Mouse (Mus musculus): ENCODE data around the gene Strip1.

Strip1 gene

DNA sequence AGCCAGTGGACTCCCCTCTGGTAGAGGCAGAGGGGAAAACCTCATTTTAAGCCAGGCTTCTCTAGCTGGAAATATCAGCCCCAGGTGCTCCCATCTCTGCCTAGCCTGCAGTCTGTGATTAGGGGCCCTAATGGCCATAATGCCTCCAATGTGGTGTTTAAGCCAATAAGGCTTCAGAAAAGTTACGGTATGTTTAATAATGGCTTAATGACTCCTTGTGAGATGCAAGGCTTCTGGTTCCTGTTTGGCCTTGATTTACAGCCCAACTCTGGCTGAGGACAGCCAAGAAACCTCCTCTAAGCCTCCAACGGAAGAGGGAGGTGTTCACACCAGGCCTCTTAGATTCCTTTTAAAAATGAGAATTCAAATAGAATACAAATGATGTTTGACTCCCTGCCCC lies 37.9 kb downstream of the Strip1 start:
- no peak for DNase-seq (ENCODE audit: low read depth, low spot score)

DNA sequence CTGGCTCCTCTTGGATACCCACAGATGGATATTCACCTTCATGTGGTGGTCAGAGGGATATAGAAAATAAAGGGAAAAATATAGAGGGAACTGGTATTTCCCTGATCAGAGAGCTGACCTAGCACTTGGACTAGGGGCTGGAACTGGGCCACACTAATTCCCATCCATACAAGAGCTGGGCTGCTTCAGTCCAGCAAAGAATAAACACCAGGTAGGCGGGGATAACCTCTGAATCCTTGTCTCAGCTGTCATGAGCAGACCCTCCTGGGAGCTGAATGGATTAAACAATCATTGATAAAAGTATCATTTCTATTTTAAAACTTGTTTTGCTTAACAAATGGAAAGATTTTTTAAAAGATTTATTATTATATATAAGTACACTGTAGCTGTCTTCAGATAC lies 39.9 kb downstream of the Strip1 start:
- no peak for DNase-seq (ENCODE audit: low read depth, low spot score)

DNA sequence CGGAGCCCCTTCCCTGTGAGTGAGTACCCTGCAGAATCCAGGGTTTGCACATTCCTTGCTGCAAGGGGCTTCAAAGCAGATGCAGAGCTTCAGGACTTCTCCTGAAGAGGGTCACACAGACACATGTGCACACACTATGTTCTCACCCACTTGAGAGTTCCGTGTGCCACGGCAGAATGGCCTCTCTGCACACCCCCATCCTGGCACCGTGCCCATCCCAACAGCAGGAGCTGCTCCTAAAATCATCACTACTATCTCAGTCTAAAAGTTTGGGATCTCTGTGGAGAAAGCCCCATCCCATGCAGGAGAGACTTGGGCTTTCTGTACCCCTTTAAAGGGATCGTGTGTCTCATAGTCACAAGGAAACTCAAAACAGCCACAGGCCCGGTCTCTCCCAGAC lies 45.0 kb downstream of the Strip1 start:
- DNase-seq (ENCODE audit: low read depth, low spot score) = no peak

DNA sequence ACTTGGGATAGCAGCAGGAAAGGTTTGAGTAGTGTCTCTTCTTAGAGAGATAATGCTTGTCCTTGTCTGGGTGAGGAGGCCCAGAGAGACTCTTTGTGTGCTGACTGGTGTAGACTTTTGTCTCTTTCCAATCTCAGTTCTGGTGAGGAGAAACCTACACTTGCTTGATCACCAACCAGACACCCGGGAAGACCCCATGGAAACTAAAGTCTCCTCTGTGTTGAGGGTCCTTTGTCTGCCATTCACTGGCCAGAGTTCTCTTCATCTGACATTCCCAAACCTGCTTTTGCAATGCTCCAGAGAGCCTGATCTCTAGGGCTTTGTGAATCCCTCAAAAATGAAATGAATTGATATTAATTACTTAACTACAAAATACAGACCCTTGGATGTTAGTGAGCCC lies 47.6 kb downstream of the Strip1 start:
- no peak for DNase-seq (ENCODE audit: low read depth, low spot score)

DNA sequence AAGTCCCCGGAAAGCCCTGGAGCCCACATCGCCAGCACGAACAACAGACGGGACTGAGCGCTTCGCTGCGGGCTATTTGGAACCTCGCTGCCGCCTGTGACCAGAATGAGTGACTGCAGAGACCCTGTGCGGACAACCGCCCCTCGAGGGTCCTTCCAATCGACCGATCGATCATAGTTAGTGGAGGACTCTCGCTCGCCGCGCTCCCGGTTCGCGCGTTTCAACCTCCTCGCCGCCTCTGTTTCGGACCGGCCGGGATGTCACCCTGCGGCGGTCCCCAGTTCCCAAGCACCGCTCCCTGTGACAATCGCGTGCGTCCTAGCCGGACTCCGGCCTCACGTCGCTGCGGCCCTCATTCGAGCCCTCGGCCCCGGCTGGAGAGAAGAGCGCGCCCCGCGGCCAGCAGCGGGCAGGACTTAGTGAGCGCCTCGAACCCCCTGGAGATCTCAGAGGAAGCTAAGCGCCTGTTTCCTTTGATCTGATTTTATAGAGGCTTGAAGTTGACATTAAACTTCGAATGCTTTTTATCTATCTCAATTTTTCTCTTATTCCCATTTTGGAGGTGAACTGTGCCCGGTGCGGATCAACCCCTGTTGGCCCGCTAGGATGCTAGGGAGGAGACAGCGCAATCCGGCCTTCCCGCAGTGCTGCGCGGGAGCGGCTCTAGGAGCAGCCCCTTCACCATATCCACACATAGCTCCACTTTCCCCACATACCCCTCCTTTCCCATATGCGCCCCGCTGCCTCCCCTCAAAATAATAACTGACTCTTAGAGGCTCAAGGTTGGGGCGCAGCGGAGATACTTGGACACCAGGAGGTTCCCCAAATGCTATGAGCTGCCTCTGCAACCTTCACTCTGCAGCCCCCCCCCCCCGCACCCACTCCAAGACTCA lies 48.4 kb downstream of the Strip1 start:
- DNase-seq (ENCODE audit: low read depth, low spot score) = peak; percentile 16

DNA sequence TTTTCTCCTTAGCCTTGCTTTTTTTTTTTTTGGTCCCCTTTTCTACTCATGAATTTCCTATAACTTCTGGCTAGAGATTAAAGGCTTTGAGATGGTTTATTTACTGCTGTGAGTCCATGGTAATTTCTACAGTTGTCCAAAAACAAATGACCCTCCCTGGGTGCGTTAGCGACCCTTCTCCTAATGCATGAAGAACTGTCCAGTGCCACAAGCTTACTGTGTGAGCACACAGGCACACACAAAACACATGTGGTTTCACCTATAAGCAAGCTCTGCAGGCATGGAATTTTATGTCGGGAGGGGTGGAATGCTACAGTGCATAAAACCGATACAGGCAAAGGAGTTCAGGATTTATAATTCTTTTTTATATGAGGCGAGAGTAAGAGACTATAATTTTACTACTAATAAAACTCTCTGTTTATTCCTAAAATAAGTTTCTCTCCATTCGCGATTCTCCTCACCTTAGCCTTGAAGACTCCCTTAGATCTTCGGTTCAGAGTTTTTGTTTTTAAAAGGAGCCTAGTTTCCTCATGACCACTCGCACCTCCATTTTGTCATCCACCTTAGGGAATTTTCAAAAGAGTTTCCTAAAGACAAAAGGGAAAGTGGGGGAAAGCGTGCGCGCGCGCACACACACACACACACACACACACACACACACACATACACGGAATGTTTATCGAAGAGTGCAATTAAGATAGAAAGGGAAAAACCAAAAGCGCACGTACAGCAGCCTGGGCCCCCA lies 49.2 kb downstream of the Strip1 start:
- no peak for DNase-seq (ENCODE audit: low read depth, low spot score)

DNA sequence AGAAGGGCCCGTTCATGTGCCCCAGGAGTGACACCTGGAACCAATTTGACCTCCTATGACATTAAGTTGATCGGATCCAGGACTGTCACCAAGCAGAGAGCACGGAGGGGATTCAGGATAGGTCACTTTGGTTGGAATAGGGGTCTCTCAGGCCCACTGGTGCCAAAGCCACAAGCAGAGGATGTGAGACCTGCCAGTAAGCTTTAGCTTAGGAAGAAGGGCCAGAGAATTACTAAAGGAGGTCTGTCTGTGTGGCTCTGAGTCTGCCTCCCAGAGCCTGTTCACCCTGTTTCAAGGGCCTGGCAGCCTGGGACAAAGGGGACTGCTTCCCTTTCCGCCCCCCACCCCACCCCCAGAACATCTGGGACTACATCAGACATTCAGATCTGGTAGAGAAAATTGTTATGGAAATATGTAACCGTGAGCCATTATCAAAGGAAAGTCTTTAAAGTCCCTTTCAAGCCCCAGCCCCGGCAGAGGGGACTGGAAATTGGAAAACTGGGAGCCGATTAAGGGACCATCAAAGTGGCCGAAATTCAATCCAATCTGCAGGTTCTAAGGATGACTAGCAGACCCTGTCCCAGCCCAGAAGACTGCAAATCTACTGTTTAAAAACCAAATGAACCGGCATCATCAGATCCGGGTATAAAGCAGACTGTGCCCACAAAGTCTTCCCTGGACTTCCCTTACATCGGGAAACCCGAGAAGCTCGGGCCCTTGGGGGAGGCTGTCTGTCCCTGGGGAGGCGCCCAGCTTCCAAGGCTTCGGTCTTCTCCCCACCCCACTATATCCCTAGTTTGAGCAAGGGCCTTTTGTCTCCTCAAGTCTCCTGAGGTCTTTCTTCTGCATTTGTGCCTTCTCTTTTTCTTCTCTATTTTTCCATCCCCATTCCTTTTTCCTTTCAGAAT lies 50.1 kb downstream of the Strip1 start:
- no peak for DNase-seq (ENCODE audit: low read depth, low spot score)

DNA sequence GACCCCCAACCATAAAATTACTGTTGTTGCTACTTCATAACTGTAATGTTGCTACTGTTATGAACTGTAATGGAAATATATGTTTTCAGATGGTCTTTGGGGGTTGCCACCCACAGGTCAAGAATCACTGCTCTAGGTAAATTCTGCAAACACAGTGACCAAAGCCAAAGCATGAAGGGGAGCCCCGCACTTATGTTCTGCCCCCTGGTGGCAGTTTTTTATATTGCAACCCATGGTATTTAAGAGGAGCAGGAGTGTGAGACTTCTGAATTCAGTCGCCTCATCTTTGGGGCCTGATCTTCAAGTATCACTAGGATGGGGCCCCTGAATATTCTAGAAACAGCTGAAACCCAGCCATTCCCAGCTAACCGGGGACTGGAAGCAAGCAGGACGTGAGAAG lies 52.0 kb downstream of the Strip1 start:
- peak; percentile 57 for DNase-seq (ENCODE audit: low read depth, low spot score)

DNA sequence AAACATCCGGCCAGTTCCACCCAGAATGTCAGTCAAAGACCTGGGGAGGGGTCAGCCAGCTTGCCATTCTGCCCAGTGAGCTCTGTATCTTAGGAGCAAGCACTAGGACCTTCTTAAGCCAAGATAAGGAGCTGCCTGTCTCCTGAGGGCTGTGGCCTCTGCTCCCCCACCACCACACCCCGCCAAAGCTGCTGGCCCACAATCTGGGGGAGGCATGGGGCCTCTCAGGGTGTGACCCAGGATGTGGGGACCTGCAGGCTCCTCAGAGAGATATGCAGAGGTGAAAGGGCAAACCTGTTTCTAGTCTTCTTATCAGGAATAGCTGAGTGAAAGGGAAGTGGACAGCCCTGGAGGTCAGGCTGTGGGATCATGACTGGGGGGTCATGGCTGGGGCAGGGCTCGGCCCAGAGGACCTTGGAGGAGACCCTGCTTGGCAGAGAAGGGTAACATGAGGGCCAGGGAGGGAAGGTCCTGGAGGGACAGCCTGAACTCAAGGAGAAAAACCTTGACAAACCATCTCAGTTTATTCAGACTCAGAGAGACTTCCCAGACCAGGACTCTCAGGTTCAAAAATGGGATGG lies 53.6 kb downstream of the Strip1 start:
- no peak for DNase-seq (ENCODE audit: low read depth, low spot score)

DNA sequence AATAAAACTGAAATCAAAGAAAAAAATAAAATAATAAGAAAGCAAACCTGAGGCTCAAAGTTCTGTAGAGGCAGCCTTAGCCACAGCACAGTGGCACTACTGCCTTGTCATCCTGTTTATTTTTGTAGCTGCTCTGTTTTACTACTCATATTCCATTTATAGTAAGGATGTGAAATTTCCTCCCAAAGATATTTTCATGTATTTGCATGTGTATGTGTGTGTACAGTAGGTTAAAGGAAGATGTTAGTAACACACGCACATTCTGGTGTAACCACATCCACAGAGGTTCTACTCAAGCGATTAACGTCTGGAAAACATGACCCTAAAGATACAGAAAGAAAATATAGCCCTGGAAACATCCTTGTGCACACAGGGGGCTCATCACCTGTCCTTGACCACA lies 54.7 kb downstream of the Strip1 start:
- no peak for DNase-seq (ENCODE audit: low read depth, low spot score)

DNA sequence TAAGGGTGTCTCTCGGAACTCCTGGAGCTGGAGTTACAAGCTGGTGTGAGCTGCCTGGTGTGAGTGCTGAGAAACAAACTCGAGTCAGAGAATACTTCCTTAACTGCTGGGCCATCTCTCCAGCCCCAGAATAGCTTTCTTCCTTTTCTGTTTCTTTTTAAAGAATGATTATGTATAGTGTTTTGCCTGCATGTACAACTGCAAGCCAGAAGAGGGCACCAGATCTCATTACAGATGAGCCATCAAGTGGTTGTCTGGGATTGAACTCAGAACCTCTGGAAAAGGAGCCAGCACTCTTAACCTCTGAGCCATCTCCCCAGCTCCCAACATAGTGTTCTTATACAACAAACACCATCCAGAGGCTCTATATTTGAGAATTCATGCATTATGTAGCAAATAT lies 60.3 kb downstream of the Strip1 start:
- DNase-seq (ENCODE audit: low read depth, low spot score) = peak; percentile 30

DNA sequence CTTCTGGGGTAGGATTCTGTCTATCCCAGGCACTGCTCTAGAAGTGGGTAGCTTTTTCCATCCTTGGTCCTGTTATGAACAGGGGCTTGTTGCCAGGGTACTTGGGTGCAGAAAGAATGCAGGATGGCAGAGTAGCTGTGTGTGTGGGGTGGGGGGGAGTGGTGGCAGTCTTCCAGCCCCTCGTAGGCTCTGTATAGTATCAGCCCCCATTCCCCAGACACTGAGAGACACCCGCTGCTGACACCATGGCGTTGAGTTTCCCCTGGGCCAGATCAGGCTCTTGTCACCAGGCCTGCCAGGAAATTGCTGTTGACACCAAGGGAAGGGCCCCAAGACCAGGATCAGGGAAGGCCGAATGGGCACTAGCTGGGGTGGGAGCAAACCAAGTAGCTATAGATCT lies 62.8 kb downstream of the Strip1 start:
- DNase-seq (ENCODE audit: low read depth, low spot score) = no peak

DNA sequence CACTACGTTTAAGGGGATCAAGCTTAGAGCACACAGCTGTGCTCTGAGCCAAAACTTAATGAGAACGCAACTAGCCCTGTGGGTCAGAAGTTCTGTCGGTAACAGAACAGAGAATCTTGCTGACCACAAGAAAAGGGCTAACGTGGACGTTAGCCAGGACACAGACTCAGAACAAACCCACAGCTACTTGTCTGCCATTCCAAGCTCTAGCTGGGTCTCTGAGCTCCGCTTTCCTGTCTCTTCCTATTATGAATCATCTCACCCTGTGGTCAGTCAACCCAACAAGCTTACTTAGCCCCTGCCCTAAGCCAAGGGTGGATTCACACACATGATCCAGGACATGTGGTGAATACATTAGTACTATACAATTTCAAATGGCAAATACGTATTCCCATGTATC lies 63.7 kb downstream of the Strip1 start:
- DNase-seq (ENCODE audit: low read depth, low spot score) = no peak

DNA sequence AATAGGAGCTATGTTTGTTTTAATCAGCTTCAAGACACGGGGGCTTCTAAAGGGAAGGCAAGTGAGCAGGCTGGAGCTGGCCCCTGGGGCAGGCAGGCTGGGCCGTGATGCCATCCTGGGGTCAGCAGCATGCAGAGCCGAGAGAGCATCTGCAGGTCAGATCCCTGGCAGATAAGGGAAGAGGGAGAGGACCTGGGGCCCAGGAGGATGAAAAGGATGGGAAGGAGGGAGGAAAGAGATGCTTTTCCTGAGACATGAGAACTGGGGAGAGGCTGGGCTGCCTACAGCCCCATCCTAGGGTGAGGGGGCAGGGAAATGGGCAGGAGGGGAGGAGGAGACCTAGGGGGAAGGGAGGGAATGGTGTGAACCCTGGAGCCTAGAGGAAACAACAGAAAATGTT lies 66.2 kb downstream of the Strip1 start:
- DNase-seq (ENCODE audit: low read depth, low spot score) = no peak

DNA sequence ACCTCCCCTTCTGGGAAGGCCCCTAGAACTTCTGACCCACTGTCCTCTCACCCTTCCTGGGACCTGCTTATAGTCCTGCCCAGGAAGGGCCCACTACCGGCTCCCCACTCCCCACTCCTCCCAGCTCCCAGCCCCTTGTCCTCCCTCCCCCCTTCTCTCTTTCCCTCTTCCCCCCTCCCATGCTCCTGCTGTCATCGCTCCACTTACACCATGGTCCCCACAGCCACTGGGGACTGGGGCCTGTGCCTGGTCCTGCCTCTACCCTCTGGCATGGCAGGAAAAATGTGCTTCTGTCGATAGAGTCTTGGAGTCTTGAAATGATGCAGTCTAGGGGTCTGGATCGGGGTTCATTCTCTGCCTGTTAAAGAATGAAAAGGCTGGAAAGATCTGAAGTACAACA lies 67.6 kb downstream of the Strip1 start:
- DNase-seq (ENCODE audit: low read depth, low spot score) = no peak

DNA sequence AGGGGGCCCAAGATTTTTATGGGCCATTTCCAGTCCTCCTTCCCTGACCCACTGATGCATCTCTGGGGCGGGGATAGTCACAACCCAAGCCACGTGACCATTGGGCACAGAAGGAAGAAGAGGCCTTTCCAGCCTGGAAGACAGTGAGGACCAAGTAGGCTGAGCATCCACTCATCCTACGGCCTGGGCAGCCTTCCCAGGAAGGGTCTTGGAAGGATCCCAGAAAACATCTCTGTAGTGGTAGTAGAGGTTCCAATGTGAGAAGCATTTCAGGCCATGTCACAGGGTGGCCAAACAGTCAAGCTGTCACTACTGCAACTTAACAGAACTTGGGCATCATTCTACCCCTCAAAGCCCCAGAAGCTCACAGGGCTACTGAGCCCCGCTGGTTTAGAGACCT lies 68.9 kb downstream of the Strip1 start:
- DNase-seq (ENCODE audit: low read depth, low spot score) = no peak
